Comparison of ENCODE assay signal across 8 mouse cellular contexts in genomic region chr3:101597317-101598096, GRCm38 (mm10). TPM values are rescaled to one million over a fixed set of nuclear protein-coding genes. Genes with fewer than 3 reads are reported as not detected.
A peak's percentile ranks its signal among the peaks of the same experiment; 100 is the strongest.
DNase-seq lines count a peak whose midpoint lies in the region; ATAC-seq and TF ChIP-seq lines count a peak whose summit lies in the region.

No protein-coding gene starts in this region.

- no peak for TF ChIP-seq EP300 in heart, adult 2 months (IDR thresholded peaks at IDR 0.05; ENCODE audit: insufficient read depth, low read depth, low read length)

- no peak for ATAC-seq in lung, embryonic 16.5 days (ENCODE audit: low read depth)
- no peak for ATAC-seq in heart, embryonic 16.5 days (replicated peaks; ENCODE audit: extremely low read depth, insufficient read depth, low FRiP score)

- peaks cover 6% of the 10 kb centered on the region; the same call in 1 of the 2 replicates for H3K79me2 ChIP-seq in heart, adult 2 months (replicated peaks; ENCODE audit: control insufficient read depth, insufficient read depth, low read length)

- no peaks in the 10 kb centered on the region for H3K9me3 ChIP-seq in lung, embryonic 16.5 days (ENCODE audit: control insufficient read depth, low read length)
- no peaks in the 10 kb centered on the region for H3K9me3 ChIP-seq in heart, embryonic 16.5 days (replicated peaks; ENCODE audit: control insufficient read depth, low read length)

- H3K4me1 ChIP-seq in heart, adult 2 months (ENCODE audit: control insufficient read depth, insufficient read depth, low read length), result peaks cover 27% of the 10 kb centered on the region
- peaks cover 63% of the 10 kb centered on the region for H3K4me1 ChIP-seq in lung, embryonic 16.5 days (replicated peaks; ENCODE audit: control insufficient read depth, insufficient read depth, low read length)
- H3K4me1 ChIP-seq in heart, embryonic 16.5 days (ENCODE audit: control insufficient read depth, insufficient read depth, low read length), result peaks cover 77% of the 10 kb centered on the region
- peaks cover 27% of the 10 kb centered on the region; the same call in 1 of the 2 replicates for H3K4me1 ChIP-seq in small intestine, adult 2 months (ENCODE audit: control insufficient read depth, insufficient read depth, insufficient read length, low read length)

- no peak for TF ChIP-seq CTCF in heart, adult 2 months (IDR thresholded peaks at IDR 0.05)
- TF ChIP-seq CTCF in small intestine, adult 2 months (IDR thresholded peaks at IDR 0.05; ENCODE audit: extremely low read depth, insufficient read length, insufficient replicate concordance, low read depth, low read length), result no peak

- H3K27me3 ChIP-seq in heart, adult 2 months (ENCODE audit: control insufficient read depth, insufficient read depth, low read length), result no peaks in the 10 kb centered on the region
- no peaks in the 10 kb centered on the region for H3K27me3 ChIP-seq in lung, embryonic 16.5 days (ENCODE audit: control insufficient read depth, insufficient read depth, low read depth, low read length)
- H3K27me3 ChIP-seq in heart, embryonic 16.5 days (ENCODE audit: control insufficient read depth, insufficient read depth, low read length), result no peaks in the 10 kb centered on the region
- no peaks in the 10 kb centered on the region for H3K27me3 ChIP-seq in small intestine, adult 2 months (ENCODE audit: control insufficient read depth, insufficient read depth, low read length)

- peaks cover 63% of the 10 kb centered on the region for H3K36me3 ChIP-seq in heart, adult 2 months (ENCODE audit: control insufficient read depth, insufficient read depth, low read length)
- peaks cover 5% of the 10 kb centered on the region for H3K36me3 ChIP-seq in lung, embryonic 16.5 days (ENCODE audit: control insufficient read depth, insufficient read depth, low read length)
- peaks cover 21% of the 10 kb centered on the region for H3K36me3 ChIP-seq in heart, embryonic 16.5 days (ENCODE audit: control insufficient read depth, insufficient read depth)
- H3K36me3 ChIP-seq in small intestine, adult 2 months (ENCODE audit: control insufficient read depth, insufficient read depth, low read length), result peaks cover 64% of the 10 kb centered on the region

- H3K27ac ChIP-seq in heart, adult 2 months, result peak overlapping the region; percentile 84
- H3K27ac ChIP-seq in lung, embryonic 16.5 days (ENCODE audit: low read length), result peak overlapping the region; percentile 51
- peak overlapping the region; percentile 100 for H3K27ac ChIP-seq in heart, embryonic 16.5 days (ENCODE audit: low read length)
- H3K27ac ChIP-seq in small intestine, adult 2 months (ENCODE audit: insufficient read depth, low read depth, low read length), result peak overlapping the region; percentile 82

- WGBS in heart, adult 2 months, result 19% methylated on average over 10 of the region's 10 CpGs
- WGBS in lung, embryonic 16.5 days, result 39% methylated on average over 10 of the region's 10 CpGs
- WGBS in heart, embryonic 16.5 days, result 24% methylated on average over 10 of the region's 10 CpGs
- WGBS in small intestine, adult 2 months, result 22% methylated on average over 10 of the region's 10 CpGs

- intact Hi-C loops in heart, adult 2 months (cut with DNase I), result no loop called here

- H3K4me3 ChIP-seq in heart, adult 2 months, result peak overlapping the region; percentile 19
- H3K4me3 ChIP-seq in lung, embryonic 16.5 days (ENCODE audit: low read length), result no peak overlapping the region
- peak overlapping the region; percentile 24 for H3K4me3 ChIP-seq in heart, embryonic 16.5 days (ENCODE audit: low read length)
- H3K4me3 ChIP-seq in small intestine, adult 2 months (ENCODE audit: low read depth, low read length), result peak overlapping the region; percentile 12; the same call in 1 of the 2 replicates

- DNase-seq in heart, adult 2 months, result no peak
- DNase-seq in heart, postnatal 4 days, result no peak
- DNase-seq in lung, postnatal 25 days (ENCODE audit: low spot score), result no peak
- DNase-seq in MN1 (ENCODE audit: low spot score), result no peak
- DNase-seq in layer of hippocampus, adult 11-12 months (ENCODE audit: low spot score), result no peak

- peak overlapping the region; percentile 45 for H3K9ac ChIP-seq in heart, adult 2 months (ENCODE audit: low read depth, low read length)
- no peak overlapping the region for H3K9ac ChIP-seq in lung, embryonic 16.5 days (ENCODE audit: low read length)
- peak overlapping the region; percentile 64 for H3K9ac ChIP-seq in heart, embryonic 16.5 days (ENCODE audit: low read length)

- no peak overlapping the region for H3K4me2 ChIP-seq in lung, embryonic 16.5 days (ENCODE audit: low read depth, low read length)
- peak overlapping the region; percentile 88 for H3K4me2 ChIP-seq in heart, embryonic 16.5 days (ENCODE audit: low read depth, low read length)

- no peak for TF ChIP-seq POLR2A in heart, adult 2 months (IDR thresholded peaks at IDR 0.05; ENCODE audit: insufficient read depth, low read depth, low read length)
- no peak for TF ChIP-seq POLR2A in small intestine, adult 2 months (IDR thresholded peaks at IDR 0.05; ENCODE audit: low read depth, low read length)

RNA-seq across cellular contexts. Expression of gene Atp1a1, which starts 7.0 kb away (rescaled TPM):
- total RNA-seq in heart, adult 2 months (2021), result 100 to 1,000 TPM; 800 to 832 TPM
- 523 and 821 TPM in 2 replicates for polyA plus RNA-seq in heart, adult 2 months (2012; rRNA removed)
- total RNA-seq in heart, postnatal 4 days (2021), result 1,000 to 10,000 TPM; 1,042 to 1,100 TPM
- polyA plus RNA-seq in lung, embryonic 16.5 days (2015; fragmentation: Nextera tagmentation; extraction: Ambion mirVana), result 115 and 118 TPM in 2 replicates
- 328 and 335 TPM in 2 replicates for polyA plus RNA-seq in heart, embryonic 16.5 days (2015; fragmentation: Nextera tagmentation; extraction: Ambion mirVana)
- 458 and 1,132 TPM in 2 replicates for polyA plus RNA-seq in small intestine, adult 2 months (2012; rRNA removed)
